In genomic region chr5:125156418-125157205, GRCm38 (mm10) we compare ENCODE assay signal across 8 mouse cellular contexts. TPM values are rescaled to one million over a fixed set of nuclear protein-coding genes. Genes with fewer than 3 reads are reported as not detected.
DNase-seq lines count a peak whose midpoint lies in the region; ATAC-seq and TF ChIP-seq lines count a peak whose summit lies in the region.

No protein-coding gene starts in this region.

- no peak overlapping the region for H3K4me3 ChIP-seq in limb, embryonic 11.5 days (ENCODE audit: low read depth, low read length)
- no peak overlapping the region for H3K4me3 ChIP-seq in stomach, postnatal 0 days (ENCODE audit: low read depth, low read length)

- TF ChIP-seq EP300 in stomach, postnatal 0 days (optimal IDR thresholded peaks at IDR 0.05) = no peak

- ATAC-seq in cerebellum, adult (ENCODE audit: insufficient number of reproducible peaks, low FRiP score, low TSS enrichment) = no peak
- no peak for ATAC-seq in limb, embryonic 11.5 days (ENCODE audit: insufficient number of reproducible peaks, low FRiP score, low TSS enrichment, low read depth)
- ATAC-seq in stomach, postnatal 0 days (ENCODE audit: low FRiP score, low TSS enrichment) = no peak

- H3K4me1 ChIP-seq in limb, embryonic 11.5 days (ENCODE audit: control insufficient read depth, insufficient read depth, low read length) = peaks cover 70% of the 10 kb centered on the region
- peaks cover 46% of the 10 kb centered on the region for H3K4me1 ChIP-seq in stomach, postnatal 0 days (replicated peaks; ENCODE audit: control insufficient read depth, insufficient read depth)

- H3K27me3 ChIP-seq in limb, embryonic 11.5 days (ENCODE audit: control insufficient read depth, insufficient read depth, low read length) = no peaks in the 10 kb centered on the region
- H3K27me3 ChIP-seq in stomach, postnatal 0 days (ENCODE audit: control insufficient read depth, insufficient read depth, low read length) = no peaks in the 10 kb centered on the region

- TF ChIP-seq CTCF in stomach, postnatal 0 days (IDR thresholded peaks at IDR 0.05; ENCODE audit: low read depth) = no peak

- no peaks in the 10 kb centered on the region for H3K36me3 ChIP-seq in limb, embryonic 11.5 days (ENCODE audit: control insufficient read depth, insufficient read depth, low read length)
- H3K36me3 ChIP-seq in stomach, postnatal 0 days (ENCODE audit: control insufficient read depth, insufficient read depth, low read length) = 0 out of 2 replicates have a peak, but pooled peaks cover 2% of the 10 kb centered on the region

- H3K27ac ChIP-seq in limb, embryonic 11.5 days (replicated peaks; ENCODE audit: low read depth, low read length) = no peak overlapping the region
- 0 out of 2 replicates have a peak overlapping the region, but pooled peaks have one; percentile 4 for H3K27ac ChIP-seq in stomach, postnatal 0 days (replicated peaks)

- DNase-seq in cerebellum, postnatal 10 days = peak; percentile 52 to 59
- DNase-seq in spleen, postnatal 36 days (ENCODE audit: low spot score in 2 of 2) = peak; percentile 61 to 68
- no peak for DNase-seq in spleen, adult 12 weeks (ENCODE audit: low spot score)
- no peak for DNase-seq in limb, embryonic 11.5 days (ENCODE audit: low spot score)
- DNase-seq in stomach, postnatal 0 days (ENCODE audit: low spot score) = peak; percentile 60
- DNase-seq in ovary, postnatal 14 days (ENCODE audit: low spot score) = no peak
- no peak for DNase-seq in gastrocnemius, postnatal 25 days

- H3K4me2 ChIP-seq in limb, embryonic 11.5 days (ENCODE audit: low read depth, severe bottlenecking) = peak overlapping the region; percentile 15; the same call in 1 of the 2 replicates
- no peak overlapping the region for H3K4me2 ChIP-seq in stomach, postnatal 0 days (replicated peaks; ENCODE audit: low read depth)

- no peak overlapping the region for H3K9ac ChIP-seq in limb, embryonic 11.5 days (ENCODE audit: low read length)
- H3K9ac ChIP-seq in stomach, postnatal 0 days (ENCODE audit: low read length) = no peak overlapping the region

- no peaks in the 10 kb centered on the region for H3K9me3 ChIP-seq in limb, embryonic 11.5 days (ENCODE audit: control insufficient read depth, low read length)
- no peaks in the 10 kb centered on the region for H3K9me3 ChIP-seq in stomach, postnatal 0 days (ENCODE audit: control insufficient read depth, low read length)

- WGBS in limb, embryonic 11.5 days = 73% methylated on average over 22 of the region's 22 CpGs
- WGBS in stomach, postnatal 0 days = 57% methylated on average over 22 of the region's 22 CpGs

RNA-seq across cellular contexts. Expression of gene Ncor2, which starts 22.4 kb away (rescaled TPM):
- 23.6 and 24.3 TPM in 2 replicates for polyA plus RNA-seq in limb, embryonic 11.5 days (2014; fragmentation: Nextera tagmentation; extraction: Ambion mirVana)
- 11.1 and 12.1 TPM in 2 replicates for polyA plus RNA-seq in stomach, postnatal 0 days (2015; fragmentation: Nextera tagmentation; extraction: Ambion mirVana)
- total RNA-seq in gastrocnemius, postnatal 25 days (2021) = 100 to 1,000 TPM in 1 of 2 experiments, 10 to 100 TPM in 1; 92.7 to 108 TPM

Comparison
In these comparisons a context has a peak if more than half of its experiments do, and no peak if none do; other contexts are left out.
1. DNase-seq: peak in cerebellum, postnatal 10 days (2 of 2), spleen, postnatal 36 days (2 of 2) and stomach, postnatal 0 days (single experiment); none in spleen, adult 12 weeks (single experiment), limb, embryonic 11.5 days (single experiment), ovary, postnatal 14 days (single experiment) and gastrocnemius, postnatal 25 days (single experiment).